Mouse (Mus musculus) cerebral cortex, adult 2 months (tissue): Measurements from ENCODE around the gene Bloc1s6.

ENCODE experiments used
- WGBS: fragments of 180-500 bp; shearing (Covaris S2); methylation state at CpG from one replicate; pipeline ENCODE4 v1.1.7; 2018; 5-methylcytosine and 5-hydroxymethylcytosine counted together

Bloc1s6 gene

GRCm38 (mm10) chr2:122737894-122738830, at the start of gene Bloc1s6:
TSS of gene Bloc1s6 (plus strand) at chr2:122738503.
- 1% methylated on average over 54 of the region's 59 CpGs for WGBS

GRCm38 (mm10) chr2:122697526-122697925, 40.8 kb upstream of the Bloc1s6 start:
- WGBS = 76% methylated on average over 2 of the region's 2 CpGs

GRCm38 (mm10) chr2:122701012-122701411, 37.3 kb upstream of the Bloc1s6 start:
- WGBS = 39% methylated on average over 8 of the region's 8 CpGs

GRCm38 (mm10) chr2:122701871-122702180, 36.5 kb upstream of the Bloc1s6 start:
- under 1% methylated on average over 15 of the region's 15 CpGs for WGBS

GRCm38 (mm10) chr2:122702181-122703036, 35.9 kb upstream of the Bloc1s6 start, which contains the start of gene Slc30a4:
TSS of gene Slc30a4 (minus strand) at chr2:122702663.
- WGBS = under 1% methylated on average over 94 of the region's 111 CpGs

- WGBS = 72% methylated on average over 2 of the region's 2 CpGs
These were observed 33.7 kb upstream of the Bloc1s6 start for GRCm38 (mm10) chr2:122704572-122704971.

- WGBS = 77% methylated on average over 3 of the region's 3 CpGs
These were observed 30.2 kb upstream of the Bloc1s6 start for GRCm38 (mm10) chr2:122708080-122708479.

GRCm38 (mm10) chr2:122709156-122709555, 29.1 kb upstream of the Bloc1s6 start:
- WGBS = 87% methylated on average over 1 of the region's 1 CpGs

GRCm38 (mm10) chr2:122711911-122712310, 26.4 kb upstream of the Bloc1s6 start:
- 67% methylated on average over 3 of the region's 3 CpGs for WGBS

GRCm38 (mm10) chr2:122712848-122713247, 25.5 kb upstream of the Bloc1s6 start:
- 86% methylated on average over 2 of the region's 2 CpGs for WGBS

GRCm38 (mm10) chr2:122715148-122715692, 23.1 kb upstream of the Bloc1s6 start:
- 63% methylated on average over 5 of the region's 5 CpGs for WGBS

- 84% methylated on average over 3 of the region's 3 CpGs for WGBS
These were observed 21.9 kb upstream of the Bloc1s6 start for GRCm38 (mm10) chr2:122716301-122716842.

GRCm38 (mm10) chr2:122719232-122719631, 19.1 kb upstream of the Bloc1s6 start:
- WGBS = 72% methylated on average over 1 of the region's 1 CpGs

- WGBS = 46% methylated on average over 3 of the region's 3 CpGs
These were observed 17.7 kb upstream of the Bloc1s6 start for GRCm38 (mm10) chr2:122720564-122720963.

- 57% methylated on average over 10 of the region's 10 CpGs for WGBS
These were observed 12.7 kb upstream of the Bloc1s6 start for GRCm38 (mm10) chr2:122725604-122726003.

- WGBS = 62% methylated on average over 2 of the region's 2 CpGs
These were observed 6.8 kb upstream of the Bloc1s6 start for GRCm38 (mm10) chr2:122731456-122731855.

- WGBS = 8% methylated on average over 7 of the region's 7 CpGs
These were observed 720 bp downstream of the Bloc1s6 start for GRCm38 (mm10) chr2:122739023-122739422.

- 80% methylated on average over 9 of the region's 9 CpGs for WGBS
These were observed 8.2 kb downstream of the Bloc1s6 start for GRCm38 (mm10) chr2:122746461-122746860.

GRCm38 (mm10) chr2:122753739-122754343, 15.5 kb downstream of the Bloc1s6 start:
- WGBS = 16% methylated on average over 7 of the region's 7 CpGs

- WGBS = 90% methylated on average over 1 of the region's 1 CpGs
These were observed 21.5 kb downstream of the Bloc1s6 start for GRCm38 (mm10) chr2:122759791-122760190.

- WGBS = 73% methylated on average over 3 of the region's 3 CpGs
These were observed 24.7 kb downstream of the Bloc1s6 start for GRCm38 (mm10) chr2:122762991-122763390.
